Mouse (Mus musculus) WW6 (cell line): Measurements from ENCODE around the gene Evi2a.

ENCODE experiments used
- DNase-seq: peaks from one replicate; pipeline ENCODE4 v3.0.0-alpha.2; 2013; ENCODE audit warnings: low read depth, low spot score

Evi2a gene

GRCm38 (mm10) chr11:79524310-79524575 lies 6.2 kb downstream of the Evi2a start:
- no peak for DNase-seq

- no peak for DNase-seq
Measured at GRCm38 (mm10) chr11:79523560-79524309, 6.7 kb downstream of the Evi2a start, which contains the start of gene Evi2b. Gene Evi2b (minus strand): TSS chr11:79523762.

- no peak for DNase-seq
Measured at GRCm38 (mm10) chr11:79522944-79523343, 7.5 kb downstream of the Evi2a start.

GRCm38 (mm10) chr11:79521930-79522329 lies 8.5 kb downstream of the Evi2a start:
- DNase-seq, result no peak

GRCm38 (mm10) chr11:79520772-79521171 lies 9.6 kb downstream of the Evi2a start:
- no peak for DNase-seq

GRCm38 (mm10) chr11:79519878-79520291 lies 10.5 kb downstream of the Evi2a start:
- no peak for DNase-seq

GRCm38 (mm10) chr11:79519299-79519698 lies 11.1 kb downstream of the Evi2a start:
- no peak for DNase-seq

- DNase-seq, result no peak
Measured at GRCm38 (mm10) chr11:79515798-79516197, 14.6 kb downstream of the Evi2a start.

GRCm38 (mm10) chr11:79515331-79515730 lies 15.1 kb downstream of the Evi2a start:
- DNase-seq, result no peak

- DNase-seq, result no peak
Measured at GRCm38 (mm10) chr11:79511970-79512369, 18.4 kb downstream of the Evi2a start.

GRCm38 (mm10) chr11:79504506-79504905 lies 25.9 kb downstream of the Evi2a start:
- no peak for DNase-seq

- DNase-seq, result no peak
Measured at GRCm38 (mm10) chr11:79503845-79504244, 26.6 kb downstream of the Evi2a start, which contains the start of gene Omg. Gene Omg (minus strand): TSS chr11:79504084.

GRCm38 (mm10) chr11:79502917-79503316 lies 27.5 kb downstream of the Evi2a start:
- DNase-seq, result no peak

- no peak for DNase-seq
Measured at GRCm38 (mm10) chr11:79494976-79495800, 35.2 kb downstream of the Evi2a start.

GRCm38 (mm10) chr11:79484721-79485120 lies 45.7 kb downstream of the Evi2a start:
- no peak for DNase-seq

GRCm38 (mm10) chr11:79483876-79484528 lies 46.4 kb downstream of the Evi2a start:
- no peak for DNase-seq

GRCm38 (mm10) chr11:79483392-79483791 lies 47.0 kb downstream of the Evi2a start:
- DNase-seq, result no peak
